Mouse (Mus musculus) cortical plate, adult 2 months (tissue): ENCODE results near the gene Cenpb.

ENCODE experiments used
- CTCF ChIP-seq: fragments of 200-500 bp; IDR thresholded peaks from 2 replicates; pipeline ENCODE4 v1.5.1; 2011; ENCODE audit warnings: mild to moderate bottlenecking, control low read depth, low read length; ENCODE audit not compliant: insufficient read depth; ENCODE audit errors: extremely low read depth
- POLR2A ChIP-seq: fragments of 200-500 bp; IDR thresholded peaks from 2 replicates; pipeline ENCODE4 v1.6.1; 2011; ENCODE audit warnings: mild to moderate bottlenecking, low read length, control low read depth; ENCODE audit not compliant: insufficient read depth; ENCODE audit errors: extremely low read depth

DNA sequence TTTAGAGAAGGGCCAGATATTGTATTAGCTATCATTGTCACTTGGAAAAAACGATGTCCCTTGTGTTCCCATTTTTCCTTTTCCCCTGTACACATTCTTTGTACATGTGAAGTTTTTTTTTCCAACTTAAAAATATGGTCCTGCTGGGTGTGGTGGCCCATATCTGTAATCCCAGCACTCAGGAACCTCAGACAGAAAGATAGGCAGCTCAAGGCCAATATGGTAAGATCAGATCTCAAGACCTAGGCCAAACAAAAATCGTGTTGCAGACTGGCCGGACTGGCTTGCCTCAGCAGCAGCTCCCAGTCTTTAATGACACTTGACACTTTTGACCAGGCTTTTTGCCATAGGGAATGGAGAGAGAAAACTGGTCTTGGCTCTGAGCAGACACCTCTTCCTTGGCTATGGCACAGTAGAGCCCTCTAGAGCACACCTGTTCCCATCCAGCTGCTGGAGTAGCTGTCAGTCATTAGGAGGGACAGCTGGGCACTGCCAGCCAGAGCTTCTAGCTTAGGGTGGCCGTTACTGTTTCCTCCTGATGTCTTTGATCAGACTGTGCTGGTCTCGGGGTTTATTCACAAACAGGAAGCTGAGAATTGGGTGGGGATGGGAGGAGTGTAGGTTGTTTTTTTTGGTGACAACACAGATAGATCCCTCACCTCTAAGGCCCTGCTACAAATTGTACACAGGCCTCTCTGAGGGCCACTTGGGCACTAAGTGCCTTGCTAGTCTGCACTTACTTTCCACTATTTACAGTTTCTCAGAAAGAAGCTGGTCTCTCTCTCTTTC lies 9.8 kb upstream of the Cenpb start:
- no peak for TF ChIP-seq CTCF
- no peak for TF ChIP-seq POLR2A
